Mouse (Mus musculus): ENCODE measurements around the gene Cavin1.
"Not testable (repeated sequence)": the region's sequence is repeated elsewhere in the genome, so short reads cannot be mapped to it uniquely, and the experiment has no call there.

Cavin1 gene

GRCm38 (mm10) chr11:100970557-100970937, at the start of gene Cavin1:
Cavin1 (minus strand) TSS chr11:100970887.
- DNase-seq = peak; percentile 47 to 53

- no peak for DNase-seq
Measured at GRCm38 (mm10) chr11:101011641-101012040, 41.0 kb upstream of the Cavin1 start.

- no peak for DNase-seq
Measured at GRCm38 (mm10) chr11:101009888-101010784, 39.4 kb upstream of the Cavin1 start.

GRCm38 (mm10) chr11:101009046-101009887, 38.6 kb upstream of the Cavin1 start, which contains the start of gene Atp6v0a1:
Atp6v0a1 (plus strand) TSS chr11:101009452.
- peak; percentile 95 to 97 for DNase-seq

- peak in 1 of 2 experiments; percentile 16 for DNase-seq
Measured at GRCm38 (mm10) chr11:101008206-101009045, 37.7 kb upstream of the Cavin1 start.

GRCm38 (mm10) chr11:101003025-101003685, 32.5 kb upstream of the Cavin1 start:
- no peak for DNase-seq

GRCm38 (mm10) chr11:101001875-101002552, 31.3 kb upstream of the Cavin1 start:
- not testable (repeated sequence) for DNase-seq

GRCm38 (mm10) chr11:100999254-100999653, 28.6 kb upstream of the Cavin1 start:
- no peak for DNase-seq

GRCm38 (mm10) chr11:100998836-100999235, 28.1 kb upstream of the Cavin1 start:
- no peak for DNase-seq

GRCm38 (mm10) chr11:100996501-100996900, 25.8 kb upstream of the Cavin1 start:
- DNase-seq = no peak

GRCm38 (mm10) chr11:100994655-100995054, 24.0 kb upstream of the Cavin1 start:
- DNase-seq = no peak

GRCm38 (mm10) chr11:100994233-100994632, 23.5 kb upstream of the Cavin1 start:
- DNase-seq = no peak

GRCm38 (mm10) chr11:100993437-100993836, 22.8 kb upstream of the Cavin1 start:
- no peak for DNase-seq

GRCm38 (mm10) chr11:100991027-100991534, 20.4 kb upstream of the Cavin1 start:
- no peak for DNase-seq

GRCm38 (mm10) chr11:100989666-100990065, 19.0 kb upstream of the Cavin1 start:
- no peak for DNase-seq

- no peak for DNase-seq
Measured at GRCm38 (mm10) chr11:100988674-100989073, 18.0 kb upstream of the Cavin1 start.

GRCm38 (mm10) chr11:100985607-100986006, 14.9 kb upstream of the Cavin1 start:
- no peak for DNase-seq

GRCm38 (mm10) chr11:100983778-100984131, 13.1 kb upstream of the Cavin1 start:
- no peak for DNase-seq

- DNase-seq = peak; percentile 57 to 81
Measured at GRCm38 (mm10) chr11:100983125-100983777, 12.6 kb upstream of the Cavin1 start.

- DNase-seq = no peak
Measured at GRCm38 (mm10) chr11:100982087-100982486, 11.4 kb upstream of the Cavin1 start.

GRCm38 (mm10) chr11:100981236-100981635, 10.5 kb upstream of the Cavin1 start:
- no peak for DNase-seq

All from spleen, adult 18-20 months (tissue).